Comparison of ENCODE assay signal across 1 mouse cellular context in genomic region chr4:119223696-119224095, GRCm38 (mm10).
TF ChIP-seq lines count a peak whose summit lies in the region.

No protein-coding gene starts in this region.

TF ChIP-seq in C2C12, 6 proteins besides CTCF, POLR2A, EP300 and RAD21:
- TF ChIP-seq USF1 (IDR thresholded peaks at IDR 0.05; ENCODE audit: low read depth) (no peak), FOSL1 (IDR thresholded peaks at IDR 0.05; ENCODE audit: insufficient read depth, low read length, poor library complexity, severe bottlenecking) (no peak), MYOD1 (IDR thresholded peaks at IDR 0.05; ENCODE audit: control insufficient read depth, insufficient read length, low read depth) (no peak), MYOG (IDR thresholded peaks at IDR 0.05; ENCODE audit: control insufficient read depth, extremely low read depth, insufficient read length) (no peak), MAX (IDR thresholded peaks at IDR 0.05) (no peak), CEBPB (IDR thresholded peaks at IDR 0.05; ENCODE audit: low read depth) (no peak)
